Mouse (Mus musculus) ovary, postnatal 14 days (tissue): ENCODE data around the gene Hmg20b.

Experiments used
- DNase-seq: peaks from one replicate; pipeline ENCODE4 v3.0.0; 2022; ENCODE audit warnings: low spot score

Gene Hmg20b

DNA sequence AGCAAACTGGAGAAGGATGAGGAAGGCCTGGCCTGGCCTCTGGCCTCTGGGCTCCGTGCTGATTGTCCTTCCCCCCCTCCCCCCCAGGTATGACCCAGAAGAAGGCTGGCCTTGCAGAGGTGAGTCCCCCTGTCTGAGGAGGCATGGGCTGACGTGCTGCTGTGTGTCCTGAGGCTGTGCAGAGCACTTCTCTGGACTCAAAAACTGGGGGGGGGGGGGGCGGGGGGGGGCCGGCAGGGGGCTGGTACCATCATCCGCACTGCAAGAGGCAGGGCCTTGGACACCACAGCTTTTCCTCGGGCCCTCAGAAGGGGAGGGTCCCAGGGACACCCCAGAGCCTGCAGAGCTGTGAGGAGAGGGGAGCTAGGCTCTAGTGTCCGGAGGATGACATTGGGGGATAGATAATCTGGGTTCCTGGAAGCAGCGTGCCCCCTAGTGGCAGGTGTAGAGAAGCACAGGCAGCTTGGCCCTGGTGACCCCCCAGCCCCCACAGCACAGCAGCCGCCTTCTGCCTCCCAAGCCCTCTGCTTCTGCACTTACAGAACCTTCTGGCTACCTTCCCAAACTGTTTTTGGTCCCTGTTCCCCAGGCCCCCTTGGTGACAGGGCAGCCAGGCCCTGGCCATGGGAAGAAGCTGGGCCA is 45.6 kb downstream of the Hmg20b start:
- DNase-seq = no peak

DNA sequence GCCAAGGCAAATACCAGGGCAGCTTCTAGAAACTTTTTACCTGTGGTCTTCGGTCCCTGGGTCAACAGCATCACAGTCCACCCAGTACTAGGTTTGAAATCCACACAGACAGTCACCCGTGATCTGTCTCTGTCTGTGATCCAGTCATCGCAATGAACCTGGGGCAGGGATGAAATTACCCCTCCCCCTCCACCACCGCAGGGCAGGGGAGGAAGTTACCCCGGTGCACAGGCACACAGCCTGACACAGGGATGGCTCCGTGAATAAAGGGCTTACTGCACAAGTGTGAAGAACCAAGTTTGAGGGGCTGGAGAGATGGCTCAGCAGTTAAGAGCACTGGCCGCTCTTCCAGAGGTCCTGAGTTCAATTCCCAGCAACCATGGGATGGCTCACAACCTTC is 46.5 kb downstream of the Hmg20b start:
- DNase-seq = no peak

DNA sequence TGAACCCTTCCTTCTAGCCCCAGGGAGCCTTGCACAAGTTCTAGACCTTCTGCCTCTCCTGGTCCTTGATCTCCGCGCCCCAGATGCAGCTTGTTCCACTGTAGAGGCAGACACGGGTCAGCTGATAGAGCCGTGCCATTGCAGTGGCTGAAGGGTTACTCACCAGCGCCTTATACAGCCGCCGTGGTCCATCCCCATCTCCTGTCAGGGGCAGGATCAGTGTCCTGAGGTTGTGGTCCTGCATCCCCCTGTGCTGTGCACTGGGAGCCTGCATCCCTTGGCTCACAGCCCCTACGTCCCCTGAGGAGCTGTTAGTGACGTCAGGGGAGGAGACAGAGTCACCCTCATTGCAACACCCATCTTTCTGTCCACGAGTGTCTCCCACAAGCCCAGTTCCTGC is 47.0 kb downstream of the Hmg20b start:
- DNase-seq = no peak

DNA sequence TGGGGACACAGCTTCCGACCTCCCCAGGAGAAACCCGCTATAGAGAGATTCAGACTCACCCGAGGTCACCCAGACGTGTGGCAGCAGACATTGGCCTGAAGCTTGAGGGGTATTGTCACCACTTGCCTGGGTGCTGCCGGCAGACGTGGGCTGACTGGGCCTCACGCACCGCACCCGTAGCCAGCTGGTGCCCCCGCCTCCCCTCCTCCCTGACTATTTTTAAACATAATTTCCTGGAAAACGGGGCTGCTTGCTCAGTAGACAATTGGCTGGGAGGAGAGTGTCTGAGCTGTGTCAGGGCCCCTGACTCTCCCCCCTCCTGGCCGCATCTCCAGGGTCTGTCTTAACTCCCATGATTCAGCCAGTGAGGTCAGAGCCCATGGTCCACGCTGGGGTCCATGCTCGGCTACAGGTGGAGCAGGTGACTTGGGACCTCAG is 47.5 kb downstream of the Hmg20b start:
- no peak for DNase-seq

DNA sequence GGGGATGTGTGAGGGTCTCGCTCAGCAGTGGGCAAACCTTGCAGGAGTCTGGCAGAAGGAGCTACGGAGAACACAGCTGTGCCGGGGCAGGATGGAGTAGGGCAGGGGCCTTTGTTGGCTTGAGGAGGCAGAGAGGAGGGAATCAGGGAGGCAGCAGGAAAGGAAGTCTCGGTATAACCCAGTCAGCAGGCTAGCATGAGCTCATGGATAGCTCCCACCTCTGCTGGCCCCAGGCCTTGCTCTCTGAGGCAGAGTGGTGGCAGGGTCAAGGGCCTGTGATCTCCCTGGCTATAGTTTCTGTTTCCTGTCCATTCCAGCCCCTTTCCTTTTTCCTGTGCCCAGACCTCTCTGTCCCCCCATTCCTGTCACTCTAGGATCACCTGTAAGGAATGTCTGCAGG is 48.0 kb downstream of the Hmg20b start:
- DNase-seq = no peak

DNA sequence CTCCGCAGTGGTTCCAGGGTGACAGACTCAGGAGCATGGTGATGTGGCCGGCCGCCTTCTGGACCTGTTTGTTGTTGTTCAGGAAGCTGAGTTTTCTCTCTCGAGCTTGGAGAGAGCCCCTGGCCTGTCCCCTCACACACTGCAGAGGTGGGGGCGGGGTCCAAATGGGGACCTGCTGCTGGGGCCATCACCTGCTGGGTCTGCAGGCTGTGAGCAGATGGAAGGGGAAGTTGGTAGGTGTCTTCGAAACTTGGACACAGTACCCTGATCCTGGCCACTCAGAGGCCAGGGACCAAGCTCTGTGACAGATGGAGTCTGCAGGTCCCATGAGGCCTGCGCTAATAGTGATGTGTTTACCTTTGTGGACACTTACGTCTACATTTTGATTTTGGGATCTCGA is 49.0 kb downstream of the Hmg20b start:
- no peak for DNase-seq

DNA sequence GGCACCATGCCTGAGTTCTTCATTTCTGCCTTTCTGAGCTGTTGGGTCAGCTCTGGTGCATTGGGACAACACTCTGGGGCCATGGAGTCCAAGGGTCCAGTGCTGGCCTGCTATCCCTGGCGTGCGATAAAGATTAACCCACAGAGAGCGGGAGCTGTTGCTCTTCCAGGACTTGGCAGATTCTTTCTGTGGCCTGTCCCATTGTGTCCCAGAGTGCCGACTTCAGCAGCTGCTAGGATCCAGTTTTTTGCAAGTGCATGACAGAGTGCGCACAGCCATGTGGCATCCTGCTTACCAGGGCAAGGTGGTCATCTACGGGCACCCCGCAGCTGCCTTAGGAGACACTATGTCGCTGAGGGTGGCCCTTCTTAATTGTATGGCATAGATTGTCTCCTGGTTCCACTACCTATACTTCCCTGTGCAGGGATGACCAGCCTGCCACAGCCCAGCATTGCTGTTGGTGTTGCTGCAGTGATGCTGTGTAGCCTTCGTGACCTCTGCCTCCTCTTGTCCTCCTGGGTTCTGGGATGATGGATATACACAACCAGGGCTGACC is 49.9 kb downstream of the Hmg20b start:
- DNase-seq = no peak

DNA sequence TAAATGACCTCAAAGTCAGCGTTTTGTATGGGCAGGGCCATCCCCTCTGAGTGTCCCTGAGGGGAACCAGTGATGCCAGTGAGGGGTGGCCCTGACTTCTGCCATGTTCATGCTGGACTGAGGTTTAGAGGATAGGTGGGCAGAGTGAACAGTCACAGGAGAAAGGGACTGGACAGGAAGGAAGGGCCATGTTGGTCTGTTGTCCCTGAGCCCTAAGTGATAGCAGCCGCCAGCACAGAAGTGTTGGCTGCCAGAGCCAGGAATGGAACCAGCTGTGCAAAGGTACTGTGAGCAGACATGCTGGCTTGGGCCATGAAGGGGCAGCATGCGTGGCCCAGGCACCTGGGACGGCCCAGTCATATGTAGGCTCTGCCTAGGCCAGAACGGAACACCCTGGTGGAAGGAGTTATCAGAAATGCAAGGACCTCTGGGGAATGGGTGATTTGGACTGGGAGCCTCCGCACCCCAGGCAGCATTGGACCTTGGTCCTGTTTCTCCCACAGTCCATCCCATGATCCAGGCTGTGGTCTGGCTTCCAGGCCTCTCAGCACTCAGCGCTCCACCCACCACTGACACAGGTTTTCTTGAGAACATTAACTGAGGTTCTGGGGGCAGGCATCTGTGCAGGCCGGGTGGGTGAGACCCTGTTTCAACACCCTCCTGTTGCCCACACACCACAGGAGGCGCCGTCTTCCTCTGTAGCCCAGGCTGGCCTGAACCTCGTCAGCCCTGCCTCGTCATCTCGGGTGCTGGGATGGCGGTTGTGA is 50.5 kb downstream of the Hmg20b start:
- DNase-seq = no peak

DNA sequence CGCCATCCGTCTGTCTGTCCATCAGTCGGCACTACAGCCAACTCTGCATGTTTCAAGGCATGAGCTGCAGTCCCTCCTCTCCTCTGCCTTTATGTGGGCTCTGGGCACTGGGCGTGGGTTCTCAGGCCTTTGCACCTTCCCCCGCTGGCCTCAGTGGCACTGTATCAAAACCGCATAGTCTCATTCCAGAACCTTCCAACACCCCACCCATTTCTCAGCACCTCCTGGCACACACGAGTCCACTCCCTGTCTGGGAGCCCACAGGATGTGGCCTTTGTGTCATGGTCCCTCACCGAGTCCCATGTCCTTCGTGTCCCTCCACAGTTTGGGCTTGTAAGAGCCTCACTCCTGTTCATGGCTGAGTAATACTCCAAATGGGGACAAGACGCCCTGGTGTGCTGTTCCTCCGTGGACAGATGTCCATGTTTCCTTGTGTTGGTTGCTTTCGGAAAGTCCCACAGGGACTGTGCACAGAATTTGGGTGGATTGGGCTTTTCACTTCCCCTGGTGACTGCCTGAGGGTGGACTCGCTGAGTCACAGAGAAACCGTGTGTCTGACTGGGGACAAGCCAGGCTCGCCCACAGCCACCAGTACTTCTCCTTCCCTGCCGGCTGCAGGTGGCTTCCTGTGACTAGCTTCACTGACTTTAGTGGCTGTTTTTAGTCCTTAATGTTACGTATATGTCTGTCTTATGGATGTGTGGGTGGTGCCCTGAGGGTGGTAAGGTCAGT is 51.7 kb downstream of the Hmg20b start:
- no peak for DNase-seq

DNA sequence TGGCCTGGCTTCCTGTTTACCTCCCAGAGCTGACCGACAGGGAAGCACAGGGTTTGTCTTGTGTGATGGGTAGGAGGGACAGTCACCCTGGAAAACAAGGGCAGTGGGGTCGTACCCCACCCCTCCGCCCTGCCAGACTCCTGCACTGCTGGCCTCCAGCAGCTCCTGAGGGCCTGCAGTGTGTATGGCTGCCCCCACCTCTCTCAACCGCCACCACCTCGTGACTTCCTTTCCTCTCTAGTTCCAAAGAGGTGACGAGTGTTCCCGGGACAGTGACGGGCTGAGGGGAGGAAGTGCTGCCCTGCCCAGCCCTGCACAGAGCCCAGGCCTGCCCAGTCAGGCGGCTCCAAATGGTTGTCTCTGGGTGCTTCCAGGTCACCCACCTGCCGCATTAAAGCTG is 52.4 kb downstream of the Hmg20b start:
- no peak for DNase-seq

DNA sequence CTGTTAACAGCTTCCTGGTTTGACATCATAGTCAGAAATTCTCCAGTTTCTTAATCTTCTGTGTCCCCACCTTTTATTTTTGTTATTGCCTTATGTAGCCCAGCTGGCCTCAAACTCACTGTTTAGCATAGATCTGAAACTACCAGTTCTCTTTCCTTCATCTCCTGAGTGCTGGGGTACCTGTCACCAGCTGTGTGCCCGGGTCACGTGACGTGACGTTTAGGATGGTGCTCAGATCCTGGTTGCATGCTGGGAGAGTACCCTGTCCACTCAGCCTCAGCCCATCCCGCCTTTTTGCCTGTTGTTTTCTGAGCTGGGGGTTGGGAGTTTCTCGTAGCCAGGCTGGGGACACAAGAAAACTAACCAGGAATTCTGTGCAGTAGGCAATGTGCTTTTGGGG is 53.0 kb downstream of the Hmg20b start:
- DNase-seq = no peak
